Mouse (Mus musculus): Measurements from ENCODE around the gene Nxn. TPM values are rescaled to one million over a fixed set of nuclear protein-coding genes. Genes with fewer than 3 reads are reported as not detected.

The Nxn gene
- total and polyA plus RNA-seq, 2 experiments from 2014 or later = 10.6 to 50.7 TPM

GRCm38 (mm10) chr11:76347589-76347988 lies 51.4 kb downstream of the Nxn start:
- 79% methylated on average over 4 of the region's 4 CpGs for WGBS

GRCm38 (mm10) chr11:76343031-76343430 lies 55.9 kb downstream of the Nxn start:
- Histone ChIP-seq H3K9ac (replicated peaks; ENCODE audit: low read depth, low read length) (no peak overlapping the region), H3K9me3 (replicated peaks; ENCODE audit: control insufficient read depth, low read length) (no peaks in the 10 kb centered on the region), H3K4me3 (ENCODE audit: low read depth, low read length) (no peak overlapping the region), H3K27ac (ENCODE audit: low read depth) (no peak overlapping the region), H3K36me3 (replicated peaks; ENCODE audit: control insufficient read depth, insufficient read depth, low read length) (no peaks in the 10 kb centered on the region), H3K27me3 (ENCODE audit: control insufficient read depth, insufficient read depth, low read length) (no peaks in the 10 kb centered on the region), H3K4me2 (ENCODE audit: low read depth, low read length) (no peak overlapping the region), H3K4me1 (ENCODE audit: control insufficient read depth, insufficient read depth) (no peaks in the 10 kb centered on the region)
- no peak for DNase-seq (ENCODE audit: low spot score)
- WGBS = 58% methylated on average over 9 of the region's 9 CpGs
- TF ChIP-seq EP300 (IDR thresholded peaks at IDR 0.05; ENCODE audit: low read depth) = no peak
- no peak for TF ChIP-seq CTCF (IDR thresholded peaks at IDR 0.05; ENCODE audit: low read depth)
- ATAC-seq (ENCODE audit: insufficient read depth, low read depth) = no peak

More at GRCm38 (mm10) chr11:76347589-76347988, 51.4 kb downstream of the Nxn start:
- Histone ChIP-seq H3K36me3 (replicated peaks; ENCODE audit: control insufficient read depth, insufficient read depth, low read length) (no peaks in the 10 kb centered on the region), H3K9me3 (replicated peaks; ENCODE audit: control insufficient read depth, low read length) (no peaks in the 10 kb centered on the region), H3K27ac (ENCODE audit: low read depth) (no peak overlapping the region), H3K27me3 (ENCODE audit: control insufficient read depth, insufficient read depth, low read length) (no peaks in the 10 kb centered on the region), H3K4me3 (ENCODE audit: low read depth, low read length) (no peak overlapping the region), H3K4me1 (ENCODE audit: control insufficient read depth, insufficient read depth) (no peaks in the 10 kb centered on the region), H3K4me2 (ENCODE audit: low read depth, low read length) (no peak overlapping the region), H3K9ac (replicated peaks; ENCODE audit: low read depth, low read length) (no peak overlapping the region)
- DNase-seq (ENCODE audit: low spot score) (no peak), ATAC-seq (ENCODE audit: insufficient read depth, low read depth) (no peak)
- TF ChIP-seq EP300 (IDR thresholded peaks at IDR 0.05; ENCODE audit: low read depth) = no peak
- TF ChIP-seq CTCF (IDR thresholded peaks at IDR 0.05; ENCODE audit: low read depth) = no peak

- Histone ChIP-seq H3K4me2 (ENCODE audit: low read depth, low read length) (no peak overlapping the region), H3K9ac (replicated peaks; ENCODE audit: low read depth, low read length) (no peak overlapping the region), H3K9me3 (replicated peaks; ENCODE audit: control insufficient read depth, low read length) (no peaks in the 10 kb centered on the region), H3K4me1 (ENCODE audit: control insufficient read depth, insufficient read depth) (no peaks in the 10 kb centered on the region), H3K4me3 (ENCODE audit: low read depth, low read length) (no peak overlapping the region), H3K27ac (ENCODE audit: low read depth) (no peak overlapping the region), H3K36me3 (replicated peaks; ENCODE audit: control insufficient read depth, insufficient read depth, low read length) (no peaks in the 10 kb centered on the region), H3K27me3 (ENCODE audit: control insufficient read depth, insufficient read depth, low read length) (no peaks in the 10 kb centered on the region)
- no peak for ATAC-seq (ENCODE audit: insufficient read depth, low read depth)
- TF ChIP-seq EP300 (IDR thresholded peaks at IDR 0.05; ENCODE audit: low read depth) (no peak), CTCF (IDR thresholded peaks at IDR 0.05; ENCODE audit: low read depth) (no peak)
- no peak for DNase-seq (ENCODE audit: low spot score)
- 67% methylated on average over 14 of the region's 14 CpGs for WGBS
Measured at GRCm38 (mm10) chr11:76341884-76342645, 56.9 kb downstream of the Nxn start.

- H3K4me2 ChIP-seq (ENCODE audit: low read depth, low read length) = no peak overlapping the region
Measured at GRCm38 (mm10) chr11:76341163-76341562, 57.8 kb downstream of the Nxn start.

GRCm38 (mm10) chr11:76339830-76340229 lies 59.1 kb downstream of the Nxn start:
- no peaks in the 10 kb centered on the region for H3K27me3 ChIP-seq (ENCODE audit: control insufficient read depth, insufficient read depth, low read length)
- ATAC-seq (ENCODE audit: insufficient read depth, low read depth) (no peak), DNase-seq (ENCODE audit: low spot score) (no peak)
- no peak overlapping the region for H3K4me3 ChIP-seq (ENCODE audit: low read depth, low read length)
- 69% methylated on average over 5 of the region's 5 CpGs for WGBS
- H3K9me3 ChIP-seq (replicated peaks; ENCODE audit: control insufficient read depth, low read length) = no peaks in the 10 kb centered on the region
- no peaks in the 10 kb centered on the region for H3K36me3 ChIP-seq (replicated peaks; ENCODE audit: control insufficient read depth, insufficient read depth, low read length)
- no peaks in the 10 kb centered on the region for H3K4me1 ChIP-seq (ENCODE audit: control insufficient read depth, insufficient read depth)
- H3K9ac ChIP-seq (replicated peaks; ENCODE audit: low read depth, low read length) = no peak overlapping the region
- no peak overlapping the region for H3K4me2 ChIP-seq (ENCODE audit: low read depth, low read length)
- no peak overlapping the region for H3K27ac ChIP-seq (ENCODE audit: low read depth)
- TF ChIP-seq CTCF (IDR thresholded peaks at IDR 0.05; ENCODE audit: low read depth) (no peak), EP300 (IDR thresholded peaks at IDR 0.05; ENCODE audit: low read depth) (no peak)

More at GRCm38 (mm10) chr11:76341163-76341562, 57.8 kb downstream of the Nxn start:
- 66% methylated on average over 14 of the region's 14 CpGs for WGBS
- DNase-seq (ENCODE audit: low spot score) = no peak
- Histone ChIP-seq H3K4me3 (ENCODE audit: low read depth, low read length) (no peak overlapping the region), H3K36me3 (replicated peaks; ENCODE audit: control insufficient read depth, insufficient read depth, low read length) (no peaks in the 10 kb centered on the region), H3K27me3 (ENCODE audit: control insufficient read depth, insufficient read depth, low read length) (no peaks in the 10 kb centered on the region), H3K9ac (replicated peaks; ENCODE audit: low read depth, low read length) (no peak overlapping the region), H3K27ac (ENCODE audit: low read depth) (no peak overlapping the region), H3K9me3 (replicated peaks; ENCODE audit: control insufficient read depth, low read length) (no peaks in the 10 kb centered on the region), H3K4me1 (ENCODE audit: control insufficient read depth, insufficient read depth) (no peaks in the 10 kb centered on the region)
- no peak for TF ChIP-seq CTCF (IDR thresholded peaks at IDR 0.05; ENCODE audit: low read depth)
- TF ChIP-seq EP300 (IDR thresholded peaks at IDR 0.05; ENCODE audit: low read depth) = no peak
- no peak for ATAC-seq (ENCODE audit: insufficient read depth, low read depth)

GRCm38 (mm10) chr11:76339141-76339540 lies 59.8 kb downstream of the Nxn start:
- no peak for ATAC-seq (ENCODE audit: insufficient read depth, low read depth)
- Histone ChIP-seq H3K4me1 (ENCODE audit: control insufficient read depth, insufficient read depth) (no peaks in the 10 kb centered on the region), H3K36me3 (replicated peaks; ENCODE audit: control insufficient read depth, insufficient read depth, low read length) (no peaks in the 10 kb centered on the region), H3K9ac (replicated peaks; ENCODE audit: low read depth, low read length) (no peak overlapping the region), H3K9me3 (replicated peaks; ENCODE audit: control insufficient read depth, low read length) (no peaks in the 10 kb centered on the region), H3K27ac (ENCODE audit: low read depth) (no peak overlapping the region), H3K27me3 (ENCODE audit: control insufficient read depth, insufficient read depth, low read length) (no peaks in the 10 kb centered on the region), H3K4me2 (ENCODE audit: low read depth, low read length) (no peak overlapping the region), H3K4me3 (ENCODE audit: low read depth, low read length) (no peak overlapping the region)
- no peak for DNase-seq (ENCODE audit: low spot score)
- TF ChIP-seq CTCF (IDR thresholded peaks at IDR 0.05; ENCODE audit: low read depth) = no peak
- TF ChIP-seq EP300 (IDR thresholded peaks at IDR 0.05; ENCODE audit: low read depth) = no peak
- WGBS = 84% methylated on average over 11 of the region's 11 CpGs

All from heart, postnatal 0 days (tissue).